Mouse (Mus musculus): ENCODE measurements at regions not wholly inside any gene's neighbourhood (a gene's known extent, or its start where the extent isn't known, plus 50 kb on each side); places are given as distances from the start of the nearest gene placed in this dataset.
A peak's percentile ranks its signal among the peaks of the same experiment; 100 is the strongest.

- no peak for ATAC-seq (ENCODE audit: insufficient number of reproducible peaks, insufficient read depth, low FRiP score, low read depth)
- Histone ChIP-seq H3K4me1 (ENCODE audit: control insufficient read depth in 2 of 2, insufficient read depth in 2 of 2, low read length in 2 of 2) (peaks cover 0 to 14% of the 10 kb centered on the region in 2 experiments; a peak in 2 of 4 replicates), H3K27me3 (ENCODE audit: control insufficient read depth, insufficient read depth, low read length) (peaks cover 6% of the 10 kb centered on the region; the same call in 1 of the 2 replicates), H3K9ac (ENCODE audit: low read length) (no peak overlapping the region), H3K9me3 (ENCODE audit: control insufficient read depth, low read length) (peaks cover 6% of the 10 kb centered on the region), H3K27ac (replicated peaks in 1 of 2; ENCODE audit: control insufficient read depth in 1 of 2, insufficient read depth in 1 of 2, low read depth in 2 of 2, low read length in 2 of 2) (no peak overlapping the region), H3K4me2 (ENCODE audit: low read length) (no peak overlapping the region), H3K4me3 (ENCODE audit: control insufficient read depth in 1 of 2, insufficient read depth in 1 of 2, low read depth in 1 of 2, low read length in 2 of 2) (no peak overlapping the region), H3K36me3 (ENCODE audit: control insufficient read depth, insufficient read depth, low read length) (no peaks in the 10 kb centered on the region)
- WGBS: 79% methylated on average over 6 of the region's 6 CpGs
Measured at GRCm38 (mm10) chr17:45850976-45851375, 117.3 kb upstream of the 1600014C23Rik start.

- ATAC-seq (ENCODE audit: insufficient number of reproducible peaks, insufficient read depth, low FRiP score, low read depth): no peak
- 39% methylated on average over 5 of the region's 5 CpGs for WGBS
- no peak overlapping the region for H3K9ac ChIP-seq (ENCODE audit: low read length)
- peaks cover 0 to 14% of the 10 kb centered on the region in 2 experiments; a peak in 2 of 4 replicates for H3K4me1 ChIP-seq (ENCODE audit: control insufficient read depth in 2 of 2, insufficient read depth in 2 of 2, low read length in 2 of 2)
- peaks cover 6% of the 10 kb centered on the region; the same call in 1 of the 2 replicates for H3K27me3 ChIP-seq (ENCODE audit: control insufficient read depth, insufficient read depth, low read length)
- H3K9me3 ChIP-seq (ENCODE audit: control insufficient read depth, low read length): peaks cover 9% of the 10 kb centered on the region
- no peak overlapping the region for H3K27ac ChIP-seq (replicated peaks in 1 of 2; ENCODE audit: control insufficient read depth in 1 of 2, insufficient read depth in 1 of 2, low read depth in 2 of 2, low read length in 2 of 2)
- H3K4me2 ChIP-seq (ENCODE audit: low read length): no peak overlapping the region
- no peak overlapping the region for H3K4me3 ChIP-seq (ENCODE audit: control insufficient read depth in 1 of 2, insufficient read depth in 1 of 2, low read depth in 1 of 2, low read length in 2 of 2)
- no peaks in the 10 kb centered on the region for H3K36me3 ChIP-seq (ENCODE audit: control insufficient read depth, insufficient read depth, low read length)
Measured at GRCm38 (mm10) chr17:45850174-45850573, 116.5 kb upstream of the 1600014C23Rik start.

GRCm38 (mm10) chr17:45848605-45849004 lies 115.0 kb upstream of the 1600014C23Rik start:
- Histone ChIP-seq H3K9ac (ENCODE audit: low read length) (0 out of 2 replicates have a peak overlapping the region, but pooled peaks have one; percentile 25), H3K27me3 (ENCODE audit: control insufficient read depth, insufficient read depth, low read length) (peaks cover 6% of the 10 kb centered on the region; the same call in 1 of the 2 replicates), H3K9me3 (ENCODE audit: control insufficient read depth, low read length) (peaks cover 9% of the 10 kb centered on the region), H3K4me3 (ENCODE audit: control insufficient read depth in 1 of 2, insufficient read depth in 1 of 2, low read depth in 1 of 2, low read length in 2 of 2) (no peak overlapping the region), H3K27ac (replicated peaks in 1 of 2; ENCODE audit: control insufficient read depth in 1 of 2, insufficient read depth in 1 of 2, low read depth in 2 of 2, low read length in 2 of 2) (no peak overlapping the region), H3K36me3 (ENCODE audit: control insufficient read depth, insufficient read depth, low read length) (no peaks in the 10 kb centered on the region), H3K4me1 (ENCODE audit: control insufficient read depth in 2 of 2, insufficient read depth in 2 of 2, low read length in 2 of 2) (peaks cover 0 to 14% of the 10 kb centered on the region in 2 experiments; a peak in 2 of 4 replicates), H3K4me2 (ENCODE audit: low read length) (no peak overlapping the region)
- peak; percentile 20; the same call in 1 of the 2 replicates for ATAC-seq (ENCODE audit: insufficient number of reproducible peaks, insufficient read depth, low FRiP score, low read depth)
- whole genome bisulfite sequencing: 12% methylated on average over 8 of the region's 8 CpGs

GRCm38 (mm10) chr17:45847701-45848378 lies 114.2 kb upstream of the 1600014C23Rik start:
- ATAC-seq (ENCODE audit: insufficient number of reproducible peaks, insufficient read depth, low FRiP score, low read depth): peak; percentile 56; the same call in 1 of the 2 replicates

DNA sequence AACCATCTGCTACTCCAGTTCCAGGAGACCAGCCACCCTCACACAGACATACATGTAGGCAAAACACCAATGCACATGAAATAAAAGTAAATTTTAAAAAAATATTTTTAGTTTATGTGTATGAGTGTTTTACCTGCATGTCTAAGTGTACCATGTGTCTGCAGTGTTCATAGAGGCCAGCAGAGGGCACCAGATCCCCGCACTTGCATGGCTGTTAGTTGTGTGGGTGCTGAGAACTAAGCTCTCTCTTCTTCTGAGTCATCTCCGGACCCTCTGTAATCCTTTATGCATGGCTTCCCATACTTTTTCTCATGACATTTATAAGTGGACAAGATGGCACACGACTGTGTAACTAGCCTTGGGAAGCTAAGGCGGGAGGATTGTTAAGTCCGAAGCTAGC lies 112.2 kb upstream of the 1600014C23Rik start:
- 87% methylated on average over 5 of the region's 5 CpGs for WGBS
- no peak for ATAC-seq (ENCODE audit: insufficient number of reproducible peaks, insufficient read depth, low FRiP score, low read depth)
- peaks cover 16% of the 10 kb centered on the region for H3K9me3 ChIP-seq (ENCODE audit: control insufficient read depth, low read length)

More at GRCm38 (mm10) chr17:45847701-45848378, 114.2 kb upstream of the 1600014C23Rik start:
- WGBS: 74% methylated on average over 14 of the region's 14 CpGs
- Histone ChIP-seq H3K27me3 (ENCODE audit: control insufficient read depth, insufficient read depth, low read length) (peaks cover 6% of the 10 kb centered on the region; the same call in 1 of the 2 replicates), H3K4me1 (ENCODE audit: control insufficient read depth in 2 of 2, insufficient read depth in 2 of 2, low read length in 2 of 2) (peaks cover 0 to 14% of the 10 kb centered on the region in 2 experiments; a peak in 2 of 4 replicates), H3K4me2 (ENCODE audit: low read length) (no peak overlapping the region), H3K36me3 (ENCODE audit: control insufficient read depth, insufficient read depth, low read length) (no peaks in the 10 kb centered on the region), H3K9ac (ENCODE audit: low read length) (no peak overlapping the region), H3K27ac (replicated peaks in 1 of 2; ENCODE audit: control insufficient read depth in 1 of 2, insufficient read depth in 1 of 2, low read depth in 2 of 2, low read length in 2 of 2) (no peak overlapping the region), H3K9me3 (ENCODE audit: control insufficient read depth, low read length) (peaks cover 13% of the 10 kb centered on the region), H3K4me3 (ENCODE audit: control insufficient read depth in 1 of 2, insufficient read depth in 1 of 2, low read depth in 1 of 2, low read length in 2 of 2) (no peak overlapping the region)

DNA sequence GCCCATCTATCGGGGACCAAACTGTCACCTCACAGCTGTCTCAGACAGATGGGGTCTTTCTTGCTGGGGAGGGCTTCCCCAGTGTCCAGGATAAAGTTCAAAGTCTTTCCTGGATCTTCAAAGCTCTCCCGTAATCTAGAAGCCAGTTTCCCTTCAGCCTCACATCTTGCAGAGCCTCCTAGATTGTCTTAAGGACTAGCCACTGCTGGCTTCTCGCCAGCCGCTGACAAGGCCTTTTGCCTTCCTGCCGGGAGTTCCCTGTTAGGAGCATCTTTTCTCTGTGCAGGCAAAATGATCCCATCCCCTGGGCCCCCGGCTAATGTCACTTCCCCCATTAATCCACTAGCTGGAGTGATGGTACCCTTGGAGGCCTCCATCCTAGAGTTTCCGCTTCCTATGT lies 103.1 kb upstream of the 1600014C23Rik start:
- Histone ChIP-seq H3K27ac (replicated peaks in 1 of 2; ENCODE audit: control insufficient read depth in 1 of 2, insufficient read depth in 1 of 2, low read depth in 2 of 2, low read length in 2 of 2) (no peak overlapping the region), H3K36me3 (ENCODE audit: control insufficient read depth, insufficient read depth, low read length) (no peaks in the 10 kb centered on the region), H3K4me3 (ENCODE audit: control insufficient read depth in 1 of 2, insufficient read depth in 1 of 2, low read depth in 1 of 2, low read length in 2 of 2) (no peak overlapping the region), H3K27me3 (ENCODE audit: control insufficient read depth, insufficient read depth, low read length) (no peaks in the 10 kb centered on the region), H3K4me1 (ENCODE audit: control insufficient read depth in 2 of 2, insufficient read depth in 2 of 2, low read length in 2 of 2) (no peaks in the 10 kb centered on the region; a peak in 2 of 4 replicates), H3K9me3 (ENCODE audit: control insufficient read depth, low read length) (no peaks in the 10 kb centered on the region), H3K9ac (ENCODE audit: low read length) (no peak overlapping the region), H3K4me2 (ENCODE audit: low read length) (no peak overlapping the region)
- no peak for ATAC-seq (ENCODE audit: insufficient number of reproducible peaks, insufficient read depth, low FRiP score, low read depth)
- WGBS: 56% methylated on average over 7 of the region's 7 CpGs

More for the DNA sequence above, 112.2 kb upstream of the 1600014C23Rik start:
- no peak overlapping the region for H3K4me3 ChIP-seq (ENCODE audit: control insufficient read depth in 1 of 2, insufficient read depth in 1 of 2, low read depth in 1 of 2, low read length in 2 of 2)
- H3K4me2 ChIP-seq (ENCODE audit: low read length): no peak overlapping the region
- no peak overlapping the region for H3K27ac ChIP-seq (replicated peaks in 1 of 2; ENCODE audit: control insufficient read depth in 1 of 2, insufficient read depth in 1 of 2, low read depth in 2 of 2, low read length in 2 of 2)
- no peak overlapping the region for H3K9ac ChIP-seq (ENCODE audit: low read length)
- H3K36me3 ChIP-seq (ENCODE audit: control insufficient read depth, insufficient read depth, low read length): no peaks in the 10 kb centered on the region
- peaks cover 1% of the 10 kb centered on the region; the same call in 1 of the 2 replicates for H3K27me3 ChIP-seq (ENCODE audit: control insufficient read depth, insufficient read depth, low read length)
- H3K4me1 ChIP-seq (ENCODE audit: control insufficient read depth in 2 of 2, insufficient read depth in 2 of 2, low read length in 2 of 2): peaks cover 0 to 14% of the 10 kb centered on the region in 2 experiments; a peak in 2 of 4 replicates

DNA sequence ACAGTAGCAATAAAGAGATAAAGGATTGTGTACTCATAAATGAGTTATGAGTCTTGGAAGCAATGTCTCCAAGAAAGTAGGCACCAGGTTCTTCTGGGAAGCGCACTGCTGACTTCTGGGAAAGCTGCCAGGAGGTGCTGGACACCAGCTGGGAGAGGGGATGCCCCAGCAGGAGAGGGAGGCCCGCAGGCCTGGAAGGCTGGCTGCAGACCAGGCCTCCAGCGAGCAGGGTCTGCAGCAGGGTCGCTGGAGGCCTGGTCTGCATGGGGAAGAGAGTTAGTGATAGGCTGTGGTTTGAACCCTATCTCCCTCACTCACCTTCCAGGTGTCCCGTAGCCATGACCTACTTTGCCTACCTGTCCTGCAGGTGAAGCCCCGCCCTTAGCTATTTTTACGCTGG lies 102.6 kb upstream of the 1600014C23Rik start:
- H3K4me3 ChIP-seq (ENCODE audit: control insufficient read depth in 1 of 2, insufficient read depth in 1 of 2, low read depth in 1 of 2, low read length in 2 of 2): no peak overlapping the region
- no peaks in the 10 kb centered on the region for H3K27me3 ChIP-seq (ENCODE audit: control insufficient read depth, insufficient read depth, low read length)
- ATAC-seq (ENCODE audit: insufficient number of reproducible peaks, insufficient read depth, low FRiP score, low read depth): no peak
- peaks cover under 1% of the 10 kb centered on the region; the same call in 1 of the 2 replicates for H3K9me3 ChIP-seq (ENCODE audit: control insufficient read depth, low read length)
- H3K4me2 ChIP-seq (ENCODE audit: low read length): no peak overlapping the region
- H3K9ac ChIP-seq (ENCODE audit: low read length): no peak overlapping the region
- WGBS: 63% methylated on average over 7 of the region's 7 CpGs
- H3K27ac ChIP-seq (replicated peaks in 1 of 2; ENCODE audit: control insufficient read depth in 1 of 2, insufficient read depth in 1 of 2, low read depth in 2 of 2, low read length in 2 of 2): no peak overlapping the region
- H3K4me1 ChIP-seq (ENCODE audit: control insufficient read depth in 2 of 2, insufficient read depth in 2 of 2, low read length in 2 of 2): no peaks in the 10 kb centered on the region; a peak in 2 of 4 replicates
- no peaks in the 10 kb centered on the region for H3K36me3 ChIP-seq (ENCODE audit: control insufficient read depth, insufficient read depth, low read length)

Measured in heart, embryonic 14.5 days (tissue).